Mouse (Mus musculus) ES-E14 (cell line): ENCODE measurements around the gene Nsg2. TPM values are rescaled to one million over a fixed set of nuclear protein-coding genes. Genes with fewer than 3 reads are reported as not detected.

Source experiments
- DNase-seq: peaks from one replicate; pipeline ENCODE4 v3.0.0-alpha.2; 2013; ENCODE audit warnings: low read depth, low spot score
- H3K27ac ChIP-seq: 2 replicates; pipeline ENCODE4 v1.5.1; 2012; ENCODE audit warnings: low read depth, mild to moderate bottlenecking, low read length, moderate library complexity, mixed read lengths; ENCODE audit not compliant: poor library complexity, insufficient read depth, severe bottlenecking
- H3K36me3 ChIP-seq: 2 replicates; pipeline ENCODE4 v1.6.1; 2012; ENCODE audit warnings: mild to moderate bottlenecking, low read length, moderate library complexity, mixed read lengths; ENCODE audit not compliant: control insufficient read depth, poor library complexity, insufficient read depth, severe bottlenecking
- H3K4me1 ChIP-seq, 2 experiments: fragments of 150-350 bp in 1 of 2; sonication (generic) in 1 of 2; 2 replicates each; pipeline ENCODE4 v1.6.1; 2012; ENCODE audit warnings: low read length in 2 of 2, mild to moderate bottlenecking in 1 of 2, mixed read lengths in 1 of 2; ENCODE audit not compliant: control insufficient read depth in 2 of 2, insufficient read depth in 2 of 2, poor library complexity in 1 of 2
- H3K4me3 ChIP-seq, 2 experiments: fragments of 150-350 bp in 1 of 2; sonication (generic) in 1 of 2; 2 replicates each; pipeline ENCODE4 v1.5.1; 2012; ENCODE audit warnings: low read length in 2 of 2, low read depth in 1 of 2, mild to moderate bottlenecking in 1 of 2, mixed read lengths in 1 of 2; ENCODE audit not compliant: insufficient read depth in 1 of 2, poor library complexity in 1 of 2, severe bottlenecking in 1 of 2
- H3K9ac ChIP-seq: 2 replicates; pipeline ENCODE4 v1.6.1; 2012; ENCODE audit warnings: low read depth, mild to moderate bottlenecking, low read length, mixed read lengths; ENCODE audit not compliant: poor library complexity, insufficient read depth, severe bottlenecking
- H3K9me3 ChIP-seq: fragments of 150-350 bp; sonication (generic); 2 replicates; pipeline ENCODE4 v1.6.1; 2012; ENCODE audit warnings: low read depth, mild to moderate bottlenecking, low read length; ENCODE audit not compliant: control insufficient read depth, insufficient read depth
- CHD2 ChIP-seq: IDR thresholded peaks from 2 replicates; pipeline ENCODE4 v1.6.1; 2014; ENCODE audit warnings: mild to moderate bottlenecking, low read depth, low read length, inconsistent platforms
- HCFC1 ChIP-seq: IDR thresholded peaks from 2 replicates; pipeline ENCODE4 v1.6.1; 2012; ENCODE audit warnings: low read length, inconsistent platforms, borderline replicate concordance; ENCODE audit not compliant: insufficient read depth
- MAFK ChIP-seq: IDR thresholded peaks from 2 replicates; pipeline ENCODE4 v1.6.1; 2014; ENCODE audit warnings: mild to moderate bottlenecking, low read depth, low read length, inconsistent platforms; ENCODE audit not compliant: insufficient read depth
- ZC3H11A ChIP-seq: IDR thresholded peaks from 2 replicates; pipeline ENCODE4 v1.6.1; 2012; ENCODE audit warnings: low read depth, mild to moderate bottlenecking, inconsistent platforms, low read length, borderline replicate concordance
- ZNF384 ChIP-seq: IDR thresholded peaks from 2 replicates; pipeline ENCODE4 v1.6.1; 2012; ENCODE audit warnings: low read depth, low read length, inconsistent platforms
- in situ Hi-C, 2 experiments: fragments of 600-800 bp; cut with MboI; formaldehyde crosslinking; loops; one replicate each; pipeline ENCODE4 v1.15.1; 2025; ENCODE audit warnings: low sequenced_read_pairs in 2 of 2, inconsistent platforms in 1 of 2; ENCODE audit not compliant: unreplicated experiment in 2 of 2
- total RNA-seq: library from RNA; depleted of rRNA; stranded (reverse); fragments of 300-350 nt; gene quantifications from 2 replicates; pipeline ENCODE4 v1.2.3, GENCODE M21; 2012

The Nsg2 gene
- total RNA-seq, 1 experiment, result 1.3 TPM

GRCm38 (mm10) chr11:32009961-32010662, 9.8 kb downstream of the Nsg2 start:
- no peaks in the 10 kb centered on the region for H3K36me3 ChIP-seq
- H3K9ac ChIP-seq, result no peak overlapping the region
- in situ Hi-C loops, result no loop called here
- DNase-seq, result no peak
- H3K27ac ChIP-seq, result no peak overlapping the region
- H3K4me1 ChIP-seq, result peaks cover 0 to 6% of the 10 kb centered on the region in 2 experiments; a peak in 1 of 4 replicates
- H3K9me3 ChIP-seq, result no peaks in the 10 kb centered on the region
- TF ChIP-seq MAFK (no peak), ZC3H11A (no peak), HCFC1 (no peak), CHD2 (no peak), ZNF384 (no peak)
- no peak overlapping the region for H3K4me3 ChIP-seq

GRCm38 (mm10) chr11:32010663-32010970, 10.4 kb downstream of the Nsg2 start:
- no peak for DNase-seq
- Histone ChIP-seq H3K4me3 (no peak overlapping the region), H3K9me3 (no peaks in the 10 kb centered on the region), H3K27ac (no peak overlapping the region), H3K36me3 (no peaks in the 10 kb centered on the region), H3K4me1 (peaks cover 0 to 6% of the 10 kb centered on the region in 2 experiments; a peak in 1 of 4 replicates), H3K9ac (no peak overlapping the region)
- in situ Hi-C loops, result no loop called here
- TF ChIP-seq ZNF384 (no peak), MAFK (no peak), ZC3H11A (no peak), HCFC1 (no peak), CHD2 (no peak)

DNA sequence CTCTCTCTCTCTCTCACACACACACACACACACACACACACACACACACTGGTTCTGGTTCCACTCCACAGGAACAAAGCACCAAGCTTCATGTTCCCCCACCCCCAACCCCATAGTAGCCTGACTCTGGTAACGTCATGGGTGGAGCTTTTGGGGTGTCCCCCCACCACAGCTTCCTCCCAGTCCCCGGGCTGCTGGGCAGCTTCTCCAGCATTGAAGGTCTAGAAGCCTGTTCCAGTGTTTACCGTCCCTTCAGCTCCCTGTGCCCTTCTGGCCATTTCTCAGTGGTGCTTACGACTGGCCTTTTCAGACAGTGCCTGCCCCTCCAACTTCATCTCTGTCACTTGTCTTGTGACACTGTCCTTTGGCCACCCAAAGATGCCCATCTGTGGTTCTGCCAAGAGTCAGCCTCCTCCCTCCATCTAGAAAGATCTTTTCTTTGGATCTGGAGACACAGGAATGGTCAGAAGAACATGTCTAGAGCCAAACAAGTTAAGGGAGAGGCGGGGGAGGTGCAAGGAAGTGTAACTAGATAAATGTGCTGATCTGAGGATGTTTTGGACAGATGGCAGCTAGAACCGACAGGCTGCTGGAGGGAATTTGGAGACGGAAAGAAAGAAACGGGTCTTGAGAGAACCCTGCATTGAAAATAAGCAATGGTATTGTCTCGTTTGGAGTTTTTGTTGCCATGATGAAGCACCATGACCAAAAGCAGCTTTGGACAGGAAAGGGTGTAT, 11.8 kb downstream of the Nsg2 start:
- Histone ChIP-seq H3K4me3 (no peak overlapping the region), H3K27ac (no peak overlapping the region), H3K9ac (no peak overlapping the region), H3K4me1 (peaks cover 0 to 6% of the 10 kb centered on the region in 2 experiments; a peak in 1 of 4 replicates), H3K36me3 (no peaks in the 10 kb centered on the region), H3K9me3 (no peaks in the 10 kb centered on the region)
- DNase-seq, result no peak
- TF ChIP-seq HCFC1, result no peak
- TF ChIP-seq CHD2, result no peak
- no peak for TF ChIP-seq ZNF384
- TF ChIP-seq ZC3H11A, result no peak
- in situ Hi-C loops, result no loop called here

- H3K4me3 ChIP-seq, result no peak overlapping the region
- H3K36me3 ChIP-seq, result no peaks in the 10 kb centered on the region
- no peak for TF ChIP-seq ZC3H11A
- no peak for TF ChIP-seq HCFC1
- no peak for TF ChIP-seq MAFK
- TF ChIP-seq CHD2, result no peak
- no peak for TF ChIP-seq ZNF384
- H3K27ac ChIP-seq, result no peak overlapping the region
- no peaks in the 10 kb centered on the region for H3K9me3 ChIP-seq
- in situ Hi-C loops, result no loop called here
- peaks cover 0 to 6% of the 10 kb centered on the region in 2 experiments; a peak in 1 of 4 replicates for H3K4me1 ChIP-seq
- no peak overlapping the region for H3K9ac ChIP-seq
- DNase-seq, result no peak
Observed at GRCm38 (mm10) chr11:32013014-32013427, 12.8 kb downstream of the Nsg2 start.
